Mouse (Mus musculus) lung, postnatal 0 days (tissue): ENCODE results near the gene Slc6a12.

ENCODE experiments used
- CTCF ChIP-seq: IDR thresholded peaks from 2 replicates; pipeline ENCODE4 v1.5.1; 2016; ENCODE audit warnings: antibody characterized with exemption, mild to moderate bottlenecking
- EP300 ChIP-seq: IDR thresholded peaks from 2 replicates; pipeline ENCODE4 v1.6.1; 2016; ENCODE audit warnings: antibody characterized with exemption, mild to moderate bottlenecking, control low read depth

GRCm38 (mm10) chr6:121380576-121380975 lies 37.7 kb downstream of the Slc6a12 start:
- TF ChIP-seq CTCF: no peak
- no peak for TF ChIP-seq EP300
